Mouse (Mus musculus): ENCODE results near the gene Patj. TPM values are rescaled to one million over a fixed set of nuclear protein-coding genes. Genes with fewer than 3 reads are reported as not detected.

Gene Patj
- total RNA-seq, 2 experiments from 2014 or later: 3.3 to 22.5 TPM

DNA sequence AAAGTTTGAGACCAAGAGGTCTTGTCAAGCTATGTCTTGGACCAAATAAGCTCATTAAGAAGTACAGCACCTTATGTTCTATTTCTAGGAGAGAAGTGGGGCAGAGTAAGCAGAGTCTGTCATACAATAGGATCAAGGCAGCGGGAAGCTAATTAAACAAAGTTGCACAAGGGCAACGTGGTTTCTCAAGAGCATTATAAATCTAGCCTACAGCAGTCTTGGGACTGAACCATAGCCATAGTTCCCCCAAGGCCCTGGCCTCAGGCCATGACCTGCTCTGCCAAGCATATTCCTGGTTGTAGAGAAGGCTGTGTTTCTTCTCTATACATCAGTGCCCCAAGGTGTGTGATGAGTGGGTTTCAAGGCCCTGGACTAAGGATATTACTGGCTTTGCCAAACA lies 105.3 kb downstream of the Patj start:
- no peak for ATAC-seq (replicated peaks; ENCODE audit: low FRiP score, low TSS enrichment, poor library complexity, severe bottlenecking)

DNA sequence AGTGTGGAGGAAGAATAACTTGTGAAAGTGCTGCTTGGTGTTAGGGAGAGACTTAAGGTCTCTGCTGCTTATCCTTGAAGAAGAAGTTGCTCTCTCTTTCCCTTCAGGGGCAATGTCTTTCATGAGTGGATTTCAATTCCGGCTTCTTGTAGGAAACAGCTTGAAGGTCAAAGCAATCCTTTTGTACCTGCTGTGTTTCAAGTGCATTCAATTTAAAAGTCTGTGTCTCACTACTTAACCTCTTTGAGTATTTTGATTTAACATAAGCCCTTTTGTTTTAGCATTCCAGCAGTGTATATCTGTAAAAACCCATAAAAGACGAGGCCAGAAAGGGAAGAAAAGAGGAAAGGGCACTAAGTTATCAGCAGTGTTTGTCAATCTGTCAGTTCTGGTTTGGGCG lies 109.2 kb downstream of the Patj start:
- ATAC-seq (replicated peaks; ENCODE audit: low FRiP score, low TSS enrichment, poor library complexity, severe bottlenecking): no peak

DNA sequence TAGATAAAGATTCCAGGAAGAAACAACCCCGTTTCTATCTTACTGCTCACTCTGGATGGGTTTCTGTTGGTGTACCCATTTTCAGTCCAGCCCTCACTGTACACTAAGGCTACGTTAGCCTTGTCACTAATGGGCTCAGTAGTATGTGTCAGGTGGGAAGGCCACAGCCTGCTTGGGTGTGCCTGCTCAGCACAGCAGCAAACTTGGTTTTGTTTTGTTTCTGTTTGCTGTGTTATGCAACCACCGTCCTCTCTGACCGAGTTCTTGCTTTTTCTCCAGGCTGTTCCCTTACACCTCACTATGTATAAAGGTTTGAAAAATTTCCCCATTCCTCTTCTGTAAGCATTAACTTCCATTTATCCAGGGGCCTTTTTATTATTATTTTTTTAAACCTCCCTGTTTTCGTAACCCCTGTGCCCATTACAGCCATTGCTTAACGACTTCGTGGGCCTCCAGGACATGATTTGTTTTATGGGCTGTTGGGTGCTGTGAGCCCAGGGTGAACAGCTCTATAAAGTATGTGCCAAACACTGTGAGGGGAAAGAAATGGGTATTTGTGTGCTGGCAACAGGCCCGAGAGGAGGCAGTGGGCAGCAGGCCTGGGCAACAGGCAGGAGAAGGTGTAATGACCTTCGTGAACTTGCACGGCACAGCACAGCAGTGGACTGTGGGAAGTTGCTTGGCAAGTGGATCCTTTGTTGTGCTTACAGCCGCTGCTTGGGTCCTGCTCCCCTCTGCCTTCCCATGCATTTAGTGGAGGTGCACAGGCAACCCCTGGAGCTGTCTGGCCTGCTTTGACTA lies 113.1 kb downstream of the Patj start:
- no peak for ATAC-seq (replicated peaks; ENCODE audit: low FRiP score, low TSS enrichment, poor library complexity, severe bottlenecking)

DNA sequence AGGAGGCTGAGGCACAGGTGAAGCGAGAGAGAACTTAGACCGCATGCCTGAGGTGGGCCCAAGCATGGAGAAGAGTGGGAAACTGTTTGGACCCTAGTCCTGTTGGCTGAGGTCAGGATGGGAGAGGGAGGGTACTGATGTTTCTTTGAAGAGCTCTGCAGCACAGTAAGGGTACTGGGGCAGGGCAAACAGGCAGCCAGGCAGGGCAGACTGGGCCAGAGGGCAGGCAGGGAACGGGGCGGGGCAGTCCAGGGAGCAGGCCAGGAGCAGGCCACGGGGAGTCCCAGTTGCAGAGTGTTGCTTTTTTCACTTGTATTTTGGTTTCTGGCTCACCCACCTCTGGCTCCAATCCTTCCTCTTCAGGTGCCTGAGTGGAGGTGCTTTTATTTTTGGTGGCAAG lies 114.4 kb downstream of the Patj start:
- ATAC-seq (replicated peaks; ENCODE audit: low FRiP score, low TSS enrichment, poor library complexity, severe bottlenecking): no peak

DNA sequence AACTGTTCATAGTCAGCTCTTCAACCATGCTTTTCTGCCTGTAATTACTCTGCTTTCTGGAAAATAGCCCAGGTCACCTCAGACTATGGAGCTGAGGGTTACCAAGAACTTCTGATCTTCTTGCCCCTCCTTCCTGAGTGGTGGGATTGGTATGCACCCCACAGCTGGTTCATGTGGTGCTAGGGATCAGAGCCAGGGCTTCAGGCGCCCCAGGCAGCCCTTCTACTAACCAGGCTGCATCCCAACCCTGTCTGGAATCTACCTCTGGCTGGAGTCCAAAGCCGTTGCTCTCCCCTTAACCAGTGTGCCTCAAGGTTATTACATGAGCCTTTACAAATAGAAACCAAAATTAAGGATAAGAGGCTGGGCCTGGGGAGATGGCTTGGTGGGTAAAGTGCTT lies 115.7 kb downstream of the Patj start:
- ATAC-seq (replicated peaks; ENCODE audit: low FRiP score, low TSS enrichment, poor library complexity, severe bottlenecking): no peak

DNA sequence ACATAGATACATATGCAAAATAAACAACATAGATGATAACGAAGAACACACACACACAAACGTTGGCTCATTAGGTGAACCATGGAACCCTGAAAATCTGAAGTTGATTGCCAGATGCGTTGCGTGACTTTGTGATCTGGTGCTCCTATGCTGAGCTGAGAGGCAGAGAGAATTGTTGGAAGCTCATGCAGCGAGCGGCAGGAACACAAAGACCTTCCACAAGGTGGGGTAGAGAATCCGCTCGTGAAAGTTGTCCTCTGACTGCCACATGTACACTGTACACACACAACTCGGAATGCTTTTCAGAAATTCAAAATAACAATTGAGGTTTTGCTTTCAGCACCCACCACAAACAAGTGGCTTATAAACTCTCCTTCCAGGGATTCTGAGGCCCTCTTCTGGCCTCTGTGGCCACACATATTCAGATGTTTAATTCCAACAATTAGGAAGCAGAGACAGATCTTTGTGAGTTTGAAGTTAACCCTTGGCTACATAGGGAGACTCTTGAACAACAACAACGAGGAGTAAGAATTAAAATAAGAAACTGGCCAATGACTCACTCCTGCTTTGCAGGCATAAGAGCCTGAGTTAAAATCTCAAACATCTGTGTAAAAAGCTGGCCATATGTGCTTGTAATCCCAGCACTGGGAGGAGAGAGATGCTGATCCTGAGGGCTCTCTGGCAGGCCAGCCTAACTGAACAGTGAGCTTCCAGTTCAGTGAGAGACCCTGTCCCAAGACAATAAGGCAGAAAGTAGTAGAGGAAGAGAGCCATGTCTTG lies 116.6 kb downstream of the Patj start:
- ATAC-seq (replicated peaks; ENCODE audit: low FRiP score, low TSS enrichment, poor library complexity, severe bottlenecking): no peak

DNA sequence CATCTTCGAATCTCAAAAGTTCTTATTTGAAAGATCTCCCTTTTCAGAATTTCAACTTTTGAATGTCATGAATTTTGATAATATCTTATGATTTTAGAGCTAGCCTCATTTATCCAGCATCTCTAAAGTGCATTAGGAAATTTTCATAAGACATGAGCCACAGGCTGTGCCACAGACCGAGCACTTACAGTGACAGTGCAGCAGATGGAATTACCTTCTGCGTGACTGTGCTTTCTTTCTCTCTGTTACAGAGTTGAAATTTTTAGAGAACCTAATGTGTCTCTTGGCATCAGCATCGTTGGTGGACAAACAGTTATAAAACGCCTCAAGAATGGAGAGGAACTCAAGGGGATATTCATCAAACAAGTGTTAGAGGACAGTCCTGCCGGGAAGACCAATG lies 124.9 kb downstream of the Patj start:
- ATAC-seq (replicated peaks; ENCODE audit: low FRiP score, low TSS enrichment, poor library complexity, severe bottlenecking): no peak

DNA sequence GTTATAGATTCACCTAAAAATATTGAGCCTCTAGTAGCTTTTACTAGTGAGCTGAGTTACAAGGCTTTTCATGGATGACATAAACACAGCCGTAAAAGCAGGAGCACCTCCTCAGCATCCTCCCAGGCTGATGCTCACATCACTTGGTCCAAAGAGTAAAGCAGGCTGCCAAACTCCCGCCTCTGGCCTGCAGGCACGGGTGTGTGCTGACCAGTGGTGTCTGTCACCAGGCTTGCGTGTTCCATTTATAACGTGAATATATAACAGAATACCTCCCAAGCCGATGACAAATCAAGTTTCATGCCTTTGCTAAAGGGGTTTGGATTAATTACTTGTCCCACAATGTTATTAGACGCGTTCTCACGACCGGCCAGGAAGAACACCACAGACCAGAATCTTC lies 128.9 kb downstream of the Patj start:
- ATAC-seq (replicated peaks; ENCODE audit: low FRiP score, low TSS enrichment, poor library complexity, severe bottlenecking): no peak

DNA sequence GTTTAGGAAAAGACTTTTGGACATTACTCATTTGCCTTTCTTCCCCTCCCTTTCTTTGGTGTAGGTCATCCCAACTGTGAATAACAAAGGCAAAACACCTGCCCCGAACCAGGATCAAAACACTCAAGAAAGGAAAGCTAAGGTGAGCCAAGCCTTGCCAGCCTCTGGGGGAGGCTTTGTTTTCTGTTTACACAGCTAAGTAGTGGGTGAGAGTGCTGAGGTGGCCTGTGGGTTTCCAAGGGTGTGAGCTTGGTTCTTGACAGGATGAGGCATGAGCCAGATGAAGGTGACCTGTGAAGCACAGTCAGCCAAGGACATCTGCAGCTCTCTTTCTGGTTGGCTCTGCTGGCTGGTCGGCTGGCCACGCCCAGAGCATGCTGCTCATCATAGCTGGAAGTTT lies 139.9 kb downstream of the Patj start:
- no peak for ATAC-seq (replicated peaks; ENCODE audit: low FRiP score, low TSS enrichment, poor library complexity, severe bottlenecking)

DNA sequence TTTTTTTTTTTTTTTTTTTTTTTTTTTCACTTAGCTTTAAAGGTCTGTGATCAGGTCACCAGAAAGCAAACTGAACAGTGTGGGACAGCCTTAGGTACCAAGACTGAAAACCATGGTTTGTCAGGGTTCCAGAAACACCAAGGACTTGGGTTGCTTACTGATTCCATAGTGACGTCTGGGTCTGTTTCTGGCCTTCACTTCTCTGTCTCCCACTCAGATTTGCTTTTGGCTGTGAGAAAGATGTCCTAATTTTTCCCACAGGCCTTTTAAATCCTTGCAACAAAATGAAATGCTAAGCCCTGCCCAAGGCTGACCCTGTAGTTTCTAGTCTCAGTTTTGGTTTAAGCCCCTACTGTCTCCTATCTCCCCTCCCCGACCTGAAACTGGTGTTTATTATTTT lies 146.0 kb downstream of the Patj start:
- no peak for ATAC-seq (replicated peaks; ENCODE audit: low FRiP score, low TSS enrichment, poor library complexity, severe bottlenecking)

DNA sequence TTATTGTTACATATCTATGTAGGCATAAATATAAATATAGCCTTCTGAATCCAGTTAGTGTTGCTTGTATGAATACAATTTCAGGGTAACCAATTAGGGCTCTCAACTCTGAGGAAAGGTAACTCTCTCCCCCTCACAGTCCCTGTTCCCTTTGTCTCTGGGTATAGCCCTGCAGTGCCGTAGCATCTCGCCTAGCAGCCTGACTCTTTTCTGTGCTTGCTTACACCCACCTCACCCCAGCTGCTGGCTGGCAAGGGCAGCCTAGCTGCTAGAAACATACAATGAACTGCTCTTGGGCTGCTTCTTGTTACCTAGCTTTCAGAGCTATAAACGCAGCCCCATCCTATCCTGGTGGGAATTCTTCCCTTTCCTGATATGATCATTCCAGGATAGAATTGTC lies 147.4 kb downstream of the Patj start:
- ATAC-seq (replicated peaks; ENCODE audit: low FRiP score, low TSS enrichment, poor library complexity, severe bottlenecking): no peak

DNA sequence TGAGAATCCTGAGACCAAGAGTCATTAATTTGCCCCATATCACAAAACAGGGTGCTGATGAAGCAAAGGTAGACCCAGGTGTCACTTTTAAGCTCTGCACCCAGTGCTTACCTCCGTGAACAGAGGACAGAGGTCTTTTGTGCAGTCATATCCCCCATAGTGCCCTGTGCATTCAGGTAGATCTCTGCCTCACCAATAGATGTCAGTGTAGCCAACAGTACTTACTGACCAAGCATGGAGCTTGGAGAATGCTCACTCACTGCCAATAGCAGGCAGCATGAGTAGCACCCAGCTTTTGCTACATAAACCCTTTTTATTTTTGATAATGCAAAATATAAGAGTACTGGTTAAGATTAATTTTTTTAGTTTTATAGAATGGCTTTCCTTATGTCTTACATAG lies 149.8 kb downstream of the Patj start:
- ATAC-seq (replicated peaks; ENCODE audit: low FRiP score, low TSS enrichment, poor library complexity, severe bottlenecking): 0 out of 2 replicates have a peak, but pooled peaks have one; percentile 59

DNA sequence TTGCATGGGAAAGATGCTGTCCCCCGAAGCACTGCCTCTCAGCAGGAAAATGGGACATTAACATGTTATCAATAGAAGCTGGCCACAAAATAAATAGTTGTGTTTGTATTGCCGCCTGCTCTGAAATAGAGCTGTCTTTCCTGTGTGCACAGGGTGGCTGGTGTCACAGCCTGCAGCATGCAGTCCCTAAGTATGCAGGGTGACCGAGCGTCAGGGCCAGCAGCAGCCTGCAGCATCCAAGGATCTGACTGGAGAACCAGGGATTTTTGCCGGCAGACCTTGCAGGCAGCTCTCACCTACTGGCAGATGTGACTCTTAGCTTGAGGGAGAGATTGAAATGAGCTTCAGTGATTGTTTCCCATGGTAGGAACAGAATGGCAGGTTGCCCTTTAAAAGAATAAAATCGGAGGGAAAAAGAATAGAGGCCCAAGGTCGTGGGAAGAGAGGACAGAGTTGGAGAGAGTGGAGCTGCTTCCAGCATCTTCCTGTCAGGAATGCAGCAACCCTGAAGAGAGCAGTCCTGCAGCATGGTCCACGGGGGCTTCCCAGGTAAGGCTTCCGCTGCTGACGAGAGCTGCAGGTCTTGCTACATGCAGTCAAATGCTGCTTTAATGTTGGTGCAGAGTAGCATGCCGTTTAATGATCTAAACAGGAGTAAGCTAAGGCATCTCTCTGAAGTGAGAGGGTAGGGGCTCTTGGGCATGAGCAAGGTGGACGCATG lies 151.0 kb downstream of the Patj start:
- ATAC-seq (replicated peaks; ENCODE audit: low FRiP score, low TSS enrichment, poor library complexity, severe bottlenecking): no peak

DNA sequence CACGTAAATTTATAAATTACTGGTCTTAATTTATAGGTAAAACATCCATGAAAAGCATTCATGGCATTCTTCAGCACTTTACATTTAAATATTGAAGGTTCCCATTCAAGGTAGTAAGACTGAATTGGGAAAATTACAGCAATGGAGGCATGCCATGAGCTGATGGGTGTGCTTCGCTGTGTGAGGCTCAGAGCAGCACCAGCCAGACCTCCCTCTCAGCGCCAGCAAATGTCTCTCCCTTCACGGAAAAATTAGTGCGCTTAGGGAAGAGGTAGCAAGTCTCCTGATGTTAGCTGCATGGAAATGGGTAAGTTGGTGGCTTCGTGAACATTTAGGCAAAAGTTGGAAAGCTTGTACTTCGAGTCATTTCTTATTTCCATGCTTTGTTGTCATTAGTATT lies 153.9 kb downstream of the Patj start:
- no peak for ATAC-seq (replicated peaks; ENCODE audit: low FRiP score, low TSS enrichment, poor library complexity, severe bottlenecking)

DNA sequence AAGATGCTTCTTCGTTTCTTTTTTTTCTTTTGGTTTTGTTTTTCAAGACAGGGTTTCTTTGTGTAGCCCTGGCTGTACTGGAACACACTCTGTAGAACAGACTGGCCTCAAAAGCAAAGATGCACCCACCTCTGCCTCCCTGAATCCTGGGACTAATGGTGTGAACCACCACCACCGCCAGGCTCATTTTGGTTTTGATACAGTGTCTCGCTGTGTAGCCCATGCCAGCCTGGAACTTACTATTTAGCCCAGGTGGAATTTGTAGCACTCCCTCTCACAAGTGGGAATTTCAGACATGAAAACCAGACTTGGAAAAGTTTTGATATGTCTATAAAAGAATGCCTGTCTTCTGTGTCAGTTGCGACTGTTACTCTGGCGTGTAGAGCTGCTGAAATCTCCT lies 154.5 kb downstream of the Patj start:
- no peak for ATAC-seq (replicated peaks; ENCODE audit: low FRiP score, low TSS enrichment, poor library complexity, severe bottlenecking)

DNA sequence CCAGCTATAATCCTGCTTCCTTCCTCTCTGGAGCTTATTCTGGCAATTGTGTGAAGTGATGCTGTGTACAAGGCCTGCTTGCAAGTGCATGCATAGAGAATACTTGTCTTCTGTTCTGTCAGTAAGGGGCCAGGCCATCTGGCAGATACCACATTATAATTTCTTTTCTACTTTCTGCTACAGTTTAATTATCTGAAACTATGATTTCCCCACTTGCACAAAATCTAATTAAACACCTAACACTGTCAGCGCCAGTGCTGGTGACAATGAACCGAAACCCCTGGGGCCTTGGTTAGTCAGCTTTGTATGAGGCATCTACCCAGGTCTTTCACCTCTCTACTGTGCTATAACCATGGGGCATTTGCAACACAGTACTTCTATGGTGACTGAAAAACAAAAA lies 160.1 kb downstream of the Patj start:
- no peak for ATAC-seq (replicated peaks; ENCODE audit: low FRiP score, low TSS enrichment, poor library complexity, severe bottlenecking)

DNA sequence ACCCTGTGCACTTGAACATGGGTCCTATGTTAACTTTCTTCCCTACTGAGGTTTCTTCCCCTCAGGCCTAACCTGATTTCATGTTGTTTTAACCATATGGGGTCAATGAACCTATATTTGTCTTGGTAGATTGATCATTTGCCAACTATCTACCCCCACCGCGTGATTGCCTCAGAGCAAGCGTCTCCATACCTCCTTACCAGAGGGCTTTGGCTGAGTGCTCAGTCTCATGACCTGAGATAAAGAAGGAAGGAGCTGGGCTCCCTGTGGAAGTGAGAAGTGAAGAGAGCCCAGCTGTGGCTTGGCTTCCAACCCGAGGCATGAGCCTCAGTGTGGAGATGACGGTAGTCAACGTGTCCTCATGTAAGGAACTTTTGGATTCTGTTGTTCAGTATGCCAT lies 160.9 kb downstream of the Patj start:
- ATAC-seq (replicated peaks; ENCODE audit: low FRiP score, low TSS enrichment, poor library complexity, severe bottlenecking): no peak

DNA sequence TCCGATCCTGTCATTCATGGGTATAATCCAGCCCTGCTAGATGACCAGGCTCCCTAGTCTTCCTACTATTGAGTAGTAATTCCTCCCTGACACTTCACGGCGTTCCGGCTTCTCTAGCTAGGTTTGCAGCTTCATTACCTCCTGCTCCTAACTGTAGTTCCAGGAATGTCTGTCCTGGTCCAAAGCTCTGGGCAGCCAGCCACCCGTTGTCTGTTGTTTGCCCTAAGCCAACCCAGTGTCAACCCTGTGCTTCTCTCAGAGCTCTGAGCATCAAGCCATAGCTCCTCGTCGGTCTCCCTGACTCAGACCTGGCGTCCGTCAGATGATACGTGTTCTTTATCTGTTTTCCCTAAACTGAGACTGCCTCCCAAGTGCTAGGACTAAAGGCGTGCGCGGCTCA lies 161.6 kb downstream of the Patj start:
- ATAC-seq (replicated peaks; ENCODE audit: low FRiP score, low TSS enrichment, poor library complexity, severe bottlenecking): no peak

DNA sequence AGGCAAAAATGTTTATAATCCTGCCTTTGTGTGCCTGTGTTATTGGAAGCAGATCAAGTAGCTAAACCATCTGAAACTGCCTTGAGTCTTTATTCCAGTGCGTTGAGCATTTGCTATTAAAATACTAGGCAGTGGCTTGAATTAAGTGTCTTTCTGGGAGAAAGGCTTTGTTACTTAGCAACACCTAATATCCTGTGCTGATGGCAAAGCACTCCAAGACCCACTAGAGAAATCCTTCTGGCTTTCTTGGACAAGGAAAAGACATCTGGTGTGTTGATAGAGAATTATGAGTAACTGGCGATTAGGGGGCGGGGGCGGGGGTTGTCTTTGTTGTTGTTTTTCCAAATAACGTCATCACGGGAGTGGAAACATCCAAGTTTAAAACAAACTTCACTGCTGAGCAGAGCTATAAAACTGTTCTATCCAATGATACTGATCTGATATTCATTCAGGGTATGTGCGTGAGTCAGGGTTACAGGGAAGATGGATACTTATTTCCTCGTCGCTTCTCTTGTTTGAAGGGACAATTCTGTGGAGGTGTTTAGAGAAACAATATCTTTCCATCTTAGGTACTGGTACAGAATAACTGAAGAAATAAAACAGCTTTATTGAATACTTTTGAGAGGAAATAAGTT lies 164.7 kb downstream of the Patj start:
- no peak for ATAC-seq (replicated peaks; ENCODE audit: low FRiP score, low TSS enrichment, poor library complexity, severe bottlenecking)

DNA sequence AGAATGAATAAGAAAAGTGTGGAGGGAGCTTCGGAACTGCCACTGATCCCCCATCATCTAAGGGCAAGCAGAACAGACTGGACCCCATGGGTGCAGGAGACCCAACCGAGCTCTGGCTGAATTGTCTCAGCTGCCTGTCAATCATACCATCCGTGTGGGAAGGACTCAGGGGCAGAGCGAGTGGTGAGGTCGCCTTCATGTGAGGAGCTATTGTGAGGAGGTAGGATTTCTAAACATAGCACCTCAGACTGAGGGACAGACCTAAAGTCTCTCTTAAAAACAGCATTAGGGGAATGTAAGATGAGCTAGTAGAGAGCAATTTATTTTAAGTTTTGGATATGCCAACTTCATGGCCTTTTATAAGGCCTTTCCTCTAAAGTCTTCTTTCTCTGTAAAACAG lies 167.5 kb downstream of the Patj start:
- no peak for ATAC-seq (replicated peaks; ENCODE audit: low FRiP score, low TSS enrichment, poor library complexity, severe bottlenecking)
